Mouse (Mus musculus) ovary, postnatal 10 days (tissue): ENCODE measurements around the gene Gm17416.

Source experiments
- DNase-seq: peaks from one replicate; pipeline ENCODE4 v3.0.0; 2022; ENCODE audit warnings: low spot score

The Gm17416 gene

DNA sequence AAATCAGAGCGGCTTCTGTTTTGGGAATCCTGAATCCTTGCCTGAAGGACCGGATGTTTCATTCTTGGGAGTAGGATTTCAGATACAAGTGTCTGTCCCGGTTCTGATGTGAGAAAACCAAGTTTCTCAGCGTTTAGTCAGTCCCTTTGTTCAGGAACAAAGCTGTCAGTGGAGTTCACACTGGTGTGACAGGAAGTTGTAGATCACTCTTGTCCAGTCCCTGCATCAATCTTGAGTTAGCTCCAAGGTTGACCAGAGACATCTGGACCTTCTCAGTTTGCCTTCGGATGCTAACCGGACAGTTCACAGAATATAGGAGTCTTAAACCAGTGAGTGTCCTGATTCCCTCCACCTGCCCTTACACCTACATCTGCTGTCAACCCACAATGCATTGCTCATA is 38.6 kb downstream of the Gm17416 start:
- DNase-seq = no peak

DNA sequence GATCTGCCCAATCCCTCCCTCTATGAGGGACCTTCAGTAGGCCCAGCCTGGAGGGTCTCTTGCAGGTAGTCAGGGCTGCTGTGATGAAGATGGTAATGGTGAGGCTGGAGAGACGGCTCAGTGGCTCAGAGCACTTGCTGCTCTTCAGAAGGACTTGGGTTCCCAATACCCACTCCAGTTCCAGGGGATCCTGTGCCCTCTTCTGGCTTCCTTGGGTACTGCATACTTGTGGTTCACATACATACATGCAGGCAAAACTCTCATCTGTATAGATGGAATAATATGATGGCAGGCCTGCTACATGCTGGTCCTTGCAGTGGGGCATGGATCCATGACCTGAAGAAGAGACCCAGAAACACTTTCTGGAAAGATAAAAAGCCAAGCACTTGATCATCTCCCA is 39.6 kb downstream of the Gm17416 start:
- no peak for DNase-seq

DNA sequence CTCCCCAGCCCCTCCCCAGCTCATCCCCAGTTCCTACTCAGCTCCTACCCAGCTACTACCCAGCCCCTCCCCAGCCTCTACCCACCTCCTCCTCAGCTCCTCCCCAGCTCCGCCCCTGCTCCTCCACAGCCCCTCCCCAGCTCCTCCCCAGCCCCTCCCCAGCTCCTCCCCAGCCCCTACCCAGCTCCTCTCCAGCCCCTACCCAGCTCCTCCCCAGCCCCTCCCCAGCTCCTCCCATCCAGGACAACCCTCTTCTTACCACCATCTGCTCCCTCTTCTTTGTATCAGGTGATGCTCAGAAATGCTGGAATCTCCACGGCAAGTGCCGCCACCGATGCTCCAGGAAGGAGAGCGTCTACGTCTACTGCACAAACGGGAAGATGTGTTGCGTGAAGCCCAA is 43.1 kb downstream of the Gm17416 start:
- no peak for DNase-seq

DNA sequence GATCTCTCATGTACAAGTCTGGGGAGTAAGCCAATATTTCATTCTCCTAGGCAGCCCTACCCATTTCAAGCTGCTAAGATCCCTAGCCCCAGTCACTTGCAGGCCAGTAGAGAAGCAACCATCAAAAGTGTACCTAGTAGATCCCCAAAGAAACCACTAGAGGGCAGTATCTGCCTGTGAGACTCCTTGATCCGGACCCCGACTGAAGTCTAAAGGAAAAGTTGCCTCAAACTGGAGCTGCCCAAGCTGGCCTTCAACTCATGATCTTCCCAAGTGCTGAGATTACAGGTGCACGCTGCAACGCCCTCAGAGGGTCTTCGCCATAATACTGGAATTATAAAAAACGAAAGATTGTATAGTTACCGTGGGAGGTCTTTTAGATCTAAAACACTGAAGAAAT is 46.4 kb downstream of the Gm17416 start:
- no peak for DNase-seq

DNA sequence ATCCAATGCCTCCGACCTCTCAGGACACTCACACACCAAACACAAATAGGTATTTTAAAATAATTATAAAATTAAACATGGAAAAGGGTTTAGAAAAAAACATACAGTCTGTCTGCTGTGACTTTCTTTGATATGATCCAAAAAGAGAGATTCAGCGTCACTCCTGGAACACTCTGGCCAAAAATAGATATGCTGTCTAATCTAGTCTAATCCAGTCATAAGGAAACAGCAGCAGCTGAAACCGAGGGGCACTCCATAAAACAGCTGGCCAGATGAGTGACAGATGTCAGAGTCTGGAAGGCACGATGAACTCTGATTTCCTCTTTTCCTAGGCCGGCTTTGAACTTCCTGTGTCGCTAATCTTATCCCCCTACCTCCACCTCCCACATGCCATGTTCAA is 47.3 kb downstream of the Gm17416 start:
- DNase-seq = no peak

DNA sequence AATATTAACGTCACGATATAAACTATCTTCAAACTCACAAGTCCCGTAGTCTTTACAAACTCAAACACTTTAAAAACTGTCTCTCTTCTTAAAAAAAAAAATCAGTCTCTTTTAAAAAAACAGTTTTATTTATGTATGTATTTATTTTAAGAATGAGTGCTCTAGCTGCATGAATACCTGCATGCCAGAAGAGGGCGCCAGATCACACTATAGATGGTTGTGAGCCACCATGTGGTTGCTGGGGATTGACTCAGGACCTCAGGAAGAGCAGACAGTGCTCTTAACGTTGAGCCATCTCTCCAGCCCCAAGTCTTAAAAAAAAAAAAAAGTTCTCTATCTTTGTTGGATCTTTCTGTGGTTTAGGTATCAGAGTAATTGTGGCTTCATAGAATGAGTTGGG is 48.2 kb downstream of the Gm17416 start:
- no peak for DNase-seq
